Comparison of ENCODE assay signal across 8 mouse cellular contexts in genomic region chr3:95282381-95282864, GRCm38 (mm10). TPM values are rescaled to one million over a fixed set of nuclear protein-coding genes. Genes with fewer than 3 reads are reported as not detected.
A peak's percentile ranks its signal among the peaks of the same experiment; 100 is the strongest.
DNase-seq lines count a peak whose midpoint lies in the region; TF ChIP-seq lines count a peak whose summit lies in the region.

No protein-coding gene starts in this region.

- H3K27ac ChIP-seq in heart, adult 2 months, result peak overlapping the region; percentile 98

- H3K79me2 ChIP-seq in heart, adult 2 months (replicated peaks; ENCODE audit: control insufficient read depth, insufficient read depth, low read length), result no peaks in the 10 kb centered on the region

- no peak for TF ChIP-seq POLR2A in heart, adult 2 months (IDR thresholded peaks at IDR 0.05; ENCODE audit: insufficient read depth, low read depth, low read length)

- H3K4me3 ChIP-seq in heart, adult 2 months, result peak overlapping the region; percentile 88

- H3K9ac ChIP-seq in heart, adult 2 months (ENCODE audit: low read depth, low read length), result peak overlapping the region; percentile 76

- peak; percentile 13 to 41 for DNase-seq in left cerebral cortex, postnatal 25 days (ENCODE audit: low spot score in 2 of 2)
- no peak for DNase-seq in left cerebral cortex, postnatal 10 days (ENCODE audit: extremely low spot score in 1 of 2, low spot score in 2 of 2)
- DNase-seq in c-Kit-negative CD71-positive TER-119-positive erythroid progenitor cells, embryonic 14.5 days (ENCODE audit: low read depth, low spot score), result peak; percentile 58
- DNase-seq in heart, adult 2 months, result peak; percentile 61 to 63
- peak; percentile 49 for DNase-seq in kidney, postnatal 10 days
- peak; percentile 86 for DNase-seq in lung, postnatal 25 days (ENCODE audit: low spot score)
- DNase-seq in spleen, adult 18-20 months, result peak; percentile 43 to 55
- DNase-seq in right cerebral cortex, postnatal 4 days, result no peak

- WGBS in heart, adult 2 months, result under 1% methylated on average over 11 of the region's 11 CpGs

- no peaks in the 10 kb centered on the region for H3K27me3 ChIP-seq in heart, adult 2 months (ENCODE audit: control insufficient read depth, insufficient read depth, low read length)

- TF ChIP-seq EP300 in heart, adult 2 months (IDR thresholded peaks at IDR 0.05; ENCODE audit: insufficient read depth, low read depth, low read length), result no peak

- no peaks in the 10 kb centered on the region for H3K36me3 ChIP-seq in heart, adult 2 months (ENCODE audit: control insufficient read depth, insufficient read depth, low read length)

- H3K4me1 ChIP-seq in heart, adult 2 months (ENCODE audit: control insufficient read depth, insufficient read depth, low read length), result peaks cover 3% of the 10 kb centered on the region

- TF ChIP-seq CTCF in heart, adult 2 months (IDR thresholded peaks at IDR 0.05), result no peak

- intact Hi-C loops in left cerebral cortex, postnatal 25 days (cut with DNase I), result loop anchor here (2.0 to 5.0 kb wide), 2 partner anchors 32 to 55 kb away; partner anchors contain the start of genes Cdc42se1 and Cers2
- intact Hi-C loops in left cerebral cortex, postnatal 10 days (cut with DNase I), result no loop called here
- intact Hi-C loops in heart, adult 2 months (cut with DNase I), result loop anchor here (2.0 to 5.0 kb wide), 3 partner anchors 32 to 65 kb away; partner anchors contain the start of genes Cers2, Gabpb2 and Mllt11

RNA-seq across cellular contexts. Expression of gene Prune1, which starts 0.5 kb away (rescaled TPM):
- total RNA-seq in left cerebral cortex, postnatal 25 days (2021), result 10 to 100 TPM; 22.6 to 24.8 TPM
- 10 to 100 TPM; 44.3 to 46.4 TPM for total RNA-seq in left cerebral cortex, postnatal 10 days (2021)
- total RNA-seq in heart, adult 2 months (2021), result 10 to 100 TPM; 23.4 to 26.1 TPM
- 28.4 and 45.8 TPM in 2 replicates for polyA plus RNA-seq in heart, adult 2 months (2012; rRNA removed)

RNA-seq across cellular contexts. Expression of gene Mindy1, which starts 1.3 kb away (rescaled TPM):
- total RNA-seq in left cerebral cortex, postnatal 25 days (2021), result 10 to 100 TPM; 18.7 to 20.5 TPM
- 10 to 100 TPM; 25.3 to 26.2 TPM for total RNA-seq in left cerebral cortex, postnatal 10 days (2021)
- 10 to 100 TPM; 17.5 to 21.3 TPM for total RNA-seq in heart, adult 2 months (2021)
- polyA plus RNA-seq in heart, adult 2 months (2012; rRNA removed), result 32.2 and 36.9 TPM in 2 replicates

RNA-seq across cellular contexts. Expression of gene Anxa9, which starts 24.6 kb away (rescaled TPM):
- total RNA-seq in left cerebral cortex, postnatal 25 days (2021), result under 1 TPM; 0.57 to 0.78 TPM
- total RNA-seq in left cerebral cortex, postnatal 10 days (2021), result under 1 TPM; 0.36 to 0.41 TPM
- total RNA-seq in heart, adult 2 months (2021), result under 1 TPM; 0.59 to 0.68 TPM
- 1.1 and 1.6 TPM in 2 replicates for polyA plus RNA-seq in heart, adult 2 months (2012; rRNA removed)

RNA-seq across cellular contexts. Expression of gene Bnipl, which starts 31.4 kb away (rescaled TPM):
- total RNA-seq in left cerebral cortex, postnatal 25 days (2021), result under 1 TPM; 0.62 to 0.66 TPM
- under 1 TPM; 0.58 to 0.63 TPM for total RNA-seq in left cerebral cortex, postnatal 10 days (2021)
- total RNA-seq in heart, adult 2 months (2021), result not detected
- polyA plus RNA-seq in heart, adult 2 months (2012; rRNA removed), result 0.12 and 0.25 TPM in 2 replicates

RNA-seq across cellular contexts. Expression of gene Cers2, which starts 32.2 kb away (rescaled TPM):
- 10 to 100 TPM; 44.5 to 48.9 TPM for total RNA-seq in left cerebral cortex, postnatal 25 days (2021)
- 10 to 100 TPM; 39.2 to 40.3 TPM for total RNA-seq in left cerebral cortex, postnatal 10 days (2021)
- total RNA-seq in heart, adult 2 months (2021), result 10 to 100 TPM; 35.3 to 39.3 TPM
- 65.6 and 69.1 TPM in 2 replicates for polyA plus RNA-seq in heart, adult 2 months (2012; rRNA removed)

Comparison
In these comparisons a context has a peak if more than half of its experiments do, and no peak if none do; other contexts are left out.
1. DNase-seq: peak in left cerebral cortex, postnatal 25 days (2 of 2), c-Kit-negative CD71-positive TER-119-positive erythroid progenitor cells, embryonic 14.5 days (single experiment), heart, adult 2 months (2 of 2), kidney, postnatal 10 days (single experiment), lung, postnatal 25 days (single experiment) and spleen, adult 18-20 months (2 of 2); none in left cerebral cortex, postnatal 10 days (0 of 2) and right cerebral cortex, postnatal 4 days (single experiment).